Mouse (Mus musculus): ENCODE measurements around the gene Tmprss7.

Tmprss7 gene

DNA sequence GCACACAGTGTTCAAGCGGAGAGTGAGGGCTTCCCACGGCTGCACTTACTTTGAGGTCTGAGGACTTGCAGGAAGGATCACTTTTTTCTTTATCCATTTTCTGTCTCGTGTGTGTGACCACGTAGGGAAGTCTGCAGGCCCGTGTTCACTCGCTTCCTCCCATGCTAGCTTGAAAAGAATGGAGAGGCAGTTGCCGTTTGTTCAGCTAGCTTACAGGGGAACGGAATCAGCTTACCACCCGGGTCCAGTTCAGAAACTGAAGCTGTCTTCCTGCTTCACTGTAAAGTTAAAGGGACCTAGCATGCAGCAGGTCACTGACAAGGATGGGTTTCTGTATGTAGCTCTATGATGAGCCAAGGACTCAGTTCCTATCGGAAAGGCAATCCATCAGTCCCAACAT is at the start of gene Tmprss7:
Gene Tmprss7, minus strand, starts transcription at position 101 of the 400 bp plus-strand sequence.
- DNase-seq (ENCODE audit: extremely low spot score, low read depth, low spot score), result no peak

DNA sequence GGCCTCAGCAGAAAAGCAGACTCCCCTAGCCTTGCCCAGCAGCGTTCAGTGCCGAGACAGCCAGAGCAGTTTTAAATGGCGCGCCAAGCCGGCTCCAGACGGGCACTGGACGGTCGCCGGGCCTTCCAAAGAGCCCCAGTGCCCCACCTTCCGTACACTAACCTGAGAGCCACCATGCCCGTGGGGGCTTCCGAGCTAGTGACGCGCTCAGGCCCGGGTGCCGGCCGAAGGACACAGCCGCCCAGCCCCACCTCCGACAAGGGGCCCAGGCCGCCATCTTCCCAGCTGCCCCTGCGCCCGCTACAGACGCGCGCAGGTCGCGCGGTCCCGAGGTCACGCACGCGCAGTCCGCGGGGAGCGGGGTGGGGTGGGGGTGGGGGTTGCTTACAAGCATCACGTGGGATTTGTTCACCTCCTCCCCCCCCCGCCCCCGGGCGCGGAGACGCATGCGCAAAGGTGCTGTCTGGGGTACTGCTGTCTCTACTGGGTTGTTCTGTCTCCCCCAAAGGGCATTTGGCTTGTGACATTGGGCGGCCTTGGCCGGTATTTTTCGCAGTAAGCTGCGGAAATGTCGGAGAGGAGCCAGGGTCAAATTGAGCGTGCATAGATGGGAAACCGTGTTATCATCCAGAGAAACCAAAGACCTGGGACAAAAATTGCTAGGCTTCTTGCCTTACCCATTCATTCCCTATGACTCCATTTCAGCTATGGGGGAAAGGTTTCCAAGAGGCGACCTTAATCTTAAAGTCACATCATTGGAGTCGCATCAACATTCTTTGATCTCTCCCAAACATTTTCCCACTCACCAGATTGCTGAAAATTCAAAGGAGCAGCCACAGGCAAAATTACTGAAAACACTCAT is 49.4 kb upstream of the Tmprss7 start, which contains the start of gene Abhd10:
Gene Abhd10, minus strand, starts transcription at position 341 of the 862 bp plus-strand sequence.
- no peak for DNase-seq (ENCODE audit: extremely low spot score, low read depth, low spot score)

DNA sequence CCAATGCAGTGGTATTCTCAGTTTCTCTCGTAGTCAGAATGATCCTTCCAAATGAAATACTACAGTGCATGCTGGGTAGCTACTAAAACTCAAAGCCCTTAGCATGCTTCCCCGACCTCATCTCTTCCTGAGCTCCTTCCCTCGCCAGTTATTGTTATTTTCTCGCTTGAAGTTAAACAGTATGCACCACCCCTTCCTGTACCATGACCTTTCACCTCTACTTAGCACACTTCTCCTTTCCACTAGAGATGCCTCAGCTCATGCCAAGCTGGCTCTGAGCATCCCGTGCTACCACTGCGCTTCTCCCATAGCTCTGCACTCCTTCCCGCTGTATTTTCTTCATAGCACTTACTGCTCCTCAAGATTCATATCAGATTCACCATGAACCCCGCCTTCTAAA is 44.4 kb upstream of the Tmprss7 start:
- no peak for DNase-seq (ENCODE audit: extremely low spot score, low read depth, low spot score)

DNA sequence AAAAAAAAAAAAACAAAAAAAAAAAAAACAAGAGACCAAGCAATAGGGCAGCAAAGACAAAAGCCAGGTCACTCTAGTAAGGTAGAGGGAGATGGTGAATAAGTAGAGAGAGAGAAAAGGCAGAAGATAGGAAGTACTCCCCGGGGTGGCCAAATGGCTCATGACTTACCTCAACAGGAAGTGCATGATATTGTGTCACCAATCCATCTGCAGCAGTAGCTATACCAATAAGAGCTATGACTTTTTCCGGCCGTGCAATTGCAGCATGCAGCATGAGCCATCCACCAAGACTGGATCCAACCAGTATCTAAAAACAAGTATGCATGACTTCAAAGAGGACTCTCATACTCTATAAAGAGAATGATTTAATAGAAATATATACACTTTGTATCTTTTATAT is 43.3 kb upstream of the Tmprss7 start:
- DNase-seq (ENCODE audit: extremely low spot score, low read depth, low spot score), result no peak

DNA sequence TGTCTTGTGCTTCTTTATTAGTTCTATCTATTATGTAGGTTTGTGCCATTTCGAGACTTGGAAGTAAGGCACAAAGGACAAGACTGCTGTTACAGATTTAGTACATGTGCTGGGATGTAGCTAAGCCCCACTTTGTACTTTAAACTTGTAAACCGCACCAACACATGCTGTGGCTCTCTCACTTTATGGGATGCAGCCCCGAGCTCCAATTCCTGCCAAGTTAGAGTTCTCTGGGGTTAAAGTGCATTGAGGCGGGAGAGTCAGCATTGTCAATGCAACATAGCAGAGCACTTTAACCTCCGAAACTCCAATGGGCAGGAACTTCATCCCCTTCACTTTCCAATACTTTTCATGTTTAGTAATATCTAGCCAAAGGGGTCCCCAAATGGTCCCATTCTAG is 35.7 kb upstream of the Tmprss7 start:
- no peak for DNase-seq (ENCODE audit: extremely low spot score, low read depth, low spot score)

DNA sequence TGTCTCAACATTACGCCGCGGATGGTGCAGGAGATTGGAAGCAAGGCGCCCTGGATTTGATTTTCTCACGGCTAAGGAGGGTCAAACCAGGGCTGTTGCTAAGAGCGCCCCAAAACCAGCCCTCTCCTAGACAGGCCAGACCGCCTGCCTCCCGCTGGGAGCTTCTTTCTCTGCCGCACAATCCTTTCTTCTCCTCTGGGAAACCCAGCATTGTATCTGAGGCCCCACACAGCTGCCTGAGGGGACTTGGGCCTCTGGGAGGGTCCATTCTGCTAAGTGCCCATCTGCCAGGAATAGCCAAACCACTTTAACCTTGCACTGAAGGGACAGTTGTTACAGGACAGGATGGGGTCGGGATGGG is 31.3 kb upstream of the Tmprss7 start:
- DNase-seq (ENCODE audit: extremely low spot score, low read depth, low spot score), result no peak

DNA sequence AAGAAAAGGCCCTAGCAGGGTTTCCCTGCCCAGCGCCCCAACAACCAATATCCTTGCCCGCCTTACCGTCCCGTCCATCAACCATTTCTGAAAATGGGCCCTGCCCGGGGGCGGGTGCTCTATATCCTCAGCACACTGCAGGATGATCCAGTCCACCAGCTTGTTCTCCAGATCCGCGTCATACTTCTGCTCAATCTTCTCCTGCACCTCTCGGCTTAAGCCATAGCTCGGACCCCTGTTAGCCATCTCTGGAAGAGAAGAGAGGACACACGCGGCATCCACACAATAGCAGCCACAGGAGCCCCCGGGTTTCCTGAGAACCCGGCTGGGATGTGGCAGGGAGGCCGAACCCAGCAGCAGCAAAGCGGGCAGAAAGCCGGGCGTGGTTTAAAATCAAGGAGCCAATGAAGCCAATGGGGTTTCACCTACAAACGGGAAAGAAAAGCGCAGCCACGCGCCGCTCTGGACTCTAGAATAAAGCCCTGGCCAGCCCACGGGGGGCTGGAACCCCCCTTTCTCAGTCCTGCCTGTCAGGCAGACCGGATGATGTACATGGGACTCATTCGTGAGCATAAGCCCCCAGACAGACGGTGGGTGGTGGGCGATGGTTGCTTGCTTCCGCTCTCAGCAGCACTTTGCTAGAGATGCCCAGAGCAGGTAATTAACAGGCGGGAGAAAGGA is 30.7 kb upstream of the Tmprss7 start, which contains the start of gene Tagln3:
Gene Tagln3, minus strand, starts transcription at position 548 of the 681 bp plus-strand sequence.
- DNase-seq (ENCODE audit: extremely low spot score, low read depth, low spot score), result no peak

DNA sequence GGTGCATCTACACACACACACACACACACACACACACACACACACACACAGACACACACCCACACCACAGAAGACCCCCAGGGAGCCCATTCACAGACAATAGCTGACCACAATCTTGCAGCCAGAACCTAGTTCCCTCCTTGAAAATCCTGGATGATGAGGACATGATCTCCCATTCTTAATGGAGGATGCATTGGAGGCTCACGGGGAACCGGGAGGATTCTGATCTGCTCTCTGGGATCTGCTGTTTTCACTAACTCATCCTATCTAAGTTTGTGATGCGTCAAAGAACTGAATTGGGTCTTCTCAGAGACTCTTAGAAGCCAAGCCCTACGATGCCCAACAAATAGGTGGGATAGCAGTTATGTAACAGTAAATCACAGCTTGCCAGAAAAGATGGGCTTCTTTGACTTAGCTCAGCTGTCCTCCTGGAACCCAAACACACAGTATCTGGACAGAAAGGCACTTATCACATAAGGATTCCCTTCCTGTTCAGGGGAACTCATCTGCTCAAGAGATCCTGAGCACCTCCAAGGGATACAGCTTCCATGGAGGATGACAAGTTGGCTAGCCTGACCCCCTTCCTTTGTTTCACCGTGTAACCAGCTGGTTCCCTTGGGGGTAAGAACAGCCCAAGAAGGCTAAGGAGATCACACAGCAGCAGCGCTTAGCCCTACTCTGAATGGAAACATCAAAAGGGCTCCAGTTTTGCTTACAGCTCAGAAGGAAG is 29.9 kb upstream of the Tmprss7 start:
- no peak for DNase-seq (ENCODE audit: extremely low spot score, low read depth, low spot score)

DNA sequence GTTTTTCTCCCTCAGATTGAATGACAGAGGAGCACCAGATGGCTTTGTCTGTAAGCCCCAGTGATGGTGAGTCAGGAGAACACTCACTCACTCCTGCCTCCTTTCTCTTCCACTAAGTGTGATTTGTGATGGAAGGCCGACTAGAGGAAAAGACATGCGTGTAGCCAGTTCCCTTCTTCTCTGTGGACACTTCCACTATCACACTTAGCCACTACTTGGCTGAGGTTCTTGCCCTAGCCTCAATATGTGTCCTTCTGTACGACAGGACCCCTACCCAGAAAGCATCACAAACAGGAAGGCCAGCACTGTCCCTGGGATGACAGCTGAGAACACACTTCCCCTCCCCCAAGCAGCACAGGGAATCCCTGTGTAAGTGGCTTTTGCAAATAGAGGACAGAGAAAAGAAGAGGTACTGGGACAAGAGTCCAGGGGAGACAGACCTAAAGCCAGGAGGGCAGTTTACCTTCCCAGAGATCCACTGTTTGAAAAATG is 29.0 kb upstream of the Tmprss7 start:
- DNase-seq (ENCODE audit: extremely low spot score, low read depth, low spot score), result no peak

DNA sequence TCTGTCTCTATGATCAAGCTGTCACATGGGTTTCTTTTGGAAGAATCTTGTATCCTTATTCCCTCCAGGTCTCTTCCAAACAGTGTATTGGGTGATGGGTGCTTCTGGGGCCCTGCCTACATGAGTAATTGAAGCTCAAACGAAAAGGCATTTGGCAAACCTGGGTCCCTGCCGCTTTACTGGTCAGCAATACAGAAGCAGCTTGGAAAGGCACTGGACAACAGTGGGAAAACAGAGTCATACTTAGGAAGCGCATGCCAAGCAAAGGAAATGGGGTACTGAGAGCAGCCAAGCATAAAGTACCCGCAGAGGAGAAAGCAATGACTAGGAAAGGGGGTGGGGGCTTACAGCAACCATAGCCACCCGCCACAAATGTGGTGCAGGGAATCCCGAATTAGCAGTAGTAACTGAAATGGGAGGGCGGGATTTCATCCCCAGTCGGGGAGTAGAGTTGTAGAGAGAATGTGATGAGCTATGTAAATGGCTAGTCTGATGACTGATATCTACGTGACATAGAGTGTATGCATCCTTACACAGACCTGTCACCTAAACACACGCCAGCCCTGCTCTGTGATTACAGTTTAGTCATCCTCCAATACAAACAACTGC is 26.7 kb upstream of the Tmprss7 start:
- DNase-seq (ENCODE audit: extremely low spot score, low read depth, low spot score), result no peak

DNA sequence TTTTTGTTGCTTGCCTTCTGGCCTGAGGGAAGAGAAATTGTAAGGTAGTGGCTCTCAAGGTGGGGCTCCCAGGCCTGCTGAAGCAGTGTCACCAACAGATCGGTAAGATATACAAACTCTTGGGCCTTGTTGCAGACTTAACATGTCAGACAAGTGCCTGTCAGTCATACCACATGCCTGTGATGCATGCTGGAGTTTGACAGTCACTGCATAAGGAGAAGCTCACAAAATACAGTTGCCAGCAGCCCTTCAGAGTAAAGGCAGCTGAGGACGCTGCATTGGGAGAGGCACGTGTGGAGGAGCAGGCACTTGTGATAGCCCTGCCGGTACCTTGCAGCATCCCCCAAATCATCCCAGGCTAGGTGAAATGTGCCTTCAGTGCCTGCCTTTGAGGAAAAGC is 24.8 kb upstream of the Tmprss7 start:
- DNase-seq (ENCODE audit: extremely low spot score, low read depth, low spot score), result no peak

DNA sequence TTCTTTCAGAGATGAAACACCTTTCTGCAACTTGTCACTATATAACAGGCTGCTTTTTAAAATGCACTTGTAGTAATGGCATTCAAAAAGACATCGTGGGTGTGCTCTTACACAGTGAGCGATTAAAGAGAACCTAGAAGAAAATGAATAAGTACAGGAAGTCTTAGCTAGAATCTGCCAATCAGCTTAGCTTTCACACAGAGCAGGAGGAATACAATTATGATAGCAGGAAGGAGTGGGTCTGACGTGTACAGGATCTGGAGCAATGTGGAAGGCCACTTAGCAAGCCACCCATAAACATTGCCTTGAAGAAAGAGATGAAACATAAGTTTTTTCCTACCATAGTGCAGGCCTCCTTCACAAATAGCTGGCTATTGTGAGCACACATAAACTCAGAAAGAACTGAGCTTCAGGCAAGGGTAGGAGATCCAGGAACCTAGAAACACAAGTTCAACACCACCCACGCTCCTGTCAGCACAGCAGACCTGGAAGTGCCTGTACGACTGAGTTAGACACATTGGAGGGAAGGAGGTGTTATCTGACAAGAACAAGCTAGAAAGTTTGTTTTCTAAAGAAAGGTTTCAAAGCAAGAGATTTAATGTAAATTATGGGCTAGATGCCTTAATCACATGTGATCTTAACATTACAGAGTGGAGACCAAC is 21.2 kb upstream of the Tmprss7 start:
- DNase-seq (ENCODE audit: extremely low spot score, low read depth, low spot score), result no peak

DNA sequence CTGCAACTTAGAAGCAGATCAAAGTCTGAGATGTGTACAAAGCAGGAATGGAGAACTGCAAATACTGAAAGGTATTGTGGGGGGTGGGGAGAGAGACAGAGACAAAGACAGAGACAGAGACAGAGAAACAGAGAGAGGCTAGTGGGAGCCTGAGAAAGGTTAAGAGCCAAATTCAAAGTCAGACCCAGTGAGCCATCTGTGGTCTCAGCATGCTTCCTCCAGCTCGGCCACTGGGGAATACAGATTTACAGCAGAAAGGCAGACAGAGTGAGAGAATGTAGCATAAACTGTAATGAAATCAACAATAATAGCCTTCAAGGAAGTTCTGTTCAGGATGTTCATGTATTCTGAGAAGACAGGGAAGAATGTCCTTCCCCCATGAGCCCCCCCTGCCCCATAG is 20.4 kb upstream of the Tmprss7 start:
- DNase-seq (ENCODE audit: extremely low spot score, low read depth, low spot score), result no peak

DNA sequence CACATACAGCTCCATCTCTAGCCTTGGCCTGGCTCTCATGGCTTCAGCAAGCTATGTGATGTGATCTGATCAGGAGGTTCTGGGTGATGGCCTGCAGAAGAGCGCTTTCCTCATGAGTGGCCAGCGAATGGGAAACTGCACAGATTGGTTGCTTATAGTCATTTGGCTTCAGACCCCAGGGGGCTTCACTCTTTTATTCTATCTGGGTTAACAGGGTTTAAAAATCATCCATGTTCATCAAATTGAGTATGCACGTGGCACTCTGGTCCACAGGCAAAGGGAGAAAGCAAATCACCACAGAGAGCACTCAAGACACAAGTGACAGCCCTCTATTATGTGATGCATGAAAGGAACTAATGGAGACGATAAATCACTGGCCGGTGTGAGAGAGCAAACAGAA is 19.8 kb upstream of the Tmprss7 start:
- no peak for DNase-seq (ENCODE audit: extremely low spot score, low read depth, low spot score)

DNA sequence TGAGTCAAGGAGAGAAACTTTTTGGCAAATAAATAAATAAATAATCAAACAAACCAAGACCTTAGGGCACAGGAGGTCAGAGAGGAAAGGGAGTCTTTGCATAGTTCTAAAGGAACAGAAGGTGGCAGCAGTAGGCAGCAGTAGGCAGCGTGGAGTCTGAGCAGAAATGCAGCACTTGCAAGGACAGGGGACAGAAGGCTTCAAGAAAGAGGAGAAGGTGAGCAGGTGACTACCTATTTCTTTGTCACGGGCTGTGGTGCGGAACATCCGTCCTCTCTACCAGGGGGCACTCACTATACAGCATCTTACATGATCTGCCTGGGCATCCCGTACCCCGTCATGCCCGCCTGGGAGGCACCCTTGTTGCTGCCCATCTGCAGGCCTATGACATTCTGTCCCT is 17.8 kb upstream of the Tmprss7 start:
- DNase-seq (ENCODE audit: extremely low spot score, low read depth, low spot score), result no peak

DNA sequence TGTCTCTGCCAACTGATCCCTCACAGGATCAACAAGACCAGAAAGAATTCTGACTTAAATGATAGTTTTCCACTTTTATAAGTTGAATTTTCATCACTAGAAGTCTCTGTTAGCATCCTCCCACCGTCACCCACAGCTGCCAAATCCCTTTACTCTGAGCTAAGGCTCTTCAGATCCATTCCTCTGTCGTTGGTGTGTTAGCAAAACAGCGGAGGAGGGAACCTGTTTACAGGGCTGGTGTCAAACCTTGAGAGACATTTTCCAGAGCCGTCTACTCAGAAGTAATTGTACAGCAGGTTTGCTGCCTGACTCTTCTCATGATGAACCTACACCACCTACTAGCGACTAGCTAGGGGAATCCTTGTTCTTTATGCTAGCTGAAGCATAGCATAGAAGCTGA is 5.8 kb upstream of the Tmprss7 start:
- DNase-seq (ENCODE audit: extremely low spot score, low read depth, low spot score), result no peak

DNA sequence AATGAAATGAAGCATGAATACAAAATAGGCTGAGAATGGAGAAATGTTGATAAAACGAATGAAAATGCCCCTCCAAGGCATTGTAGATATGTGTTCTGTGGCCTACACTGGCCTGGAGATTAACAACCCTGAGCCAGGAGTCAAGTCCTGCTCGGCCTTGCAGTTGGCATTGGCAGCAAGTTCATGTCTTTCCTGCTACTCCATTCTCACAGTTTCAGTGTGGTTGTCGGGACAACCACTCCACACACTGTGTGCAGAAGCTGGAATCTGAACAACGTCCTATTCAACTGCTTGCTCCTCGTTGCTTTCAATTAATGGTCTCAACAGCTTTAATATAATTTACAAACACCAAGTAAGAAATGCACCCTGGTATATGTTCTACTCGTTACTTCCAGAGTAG is 4.5 kb upstream of the Tmprss7 start:
- DNase-seq (ENCODE audit: extremely low spot score, low read depth, low spot score), result no peak

DNA sequence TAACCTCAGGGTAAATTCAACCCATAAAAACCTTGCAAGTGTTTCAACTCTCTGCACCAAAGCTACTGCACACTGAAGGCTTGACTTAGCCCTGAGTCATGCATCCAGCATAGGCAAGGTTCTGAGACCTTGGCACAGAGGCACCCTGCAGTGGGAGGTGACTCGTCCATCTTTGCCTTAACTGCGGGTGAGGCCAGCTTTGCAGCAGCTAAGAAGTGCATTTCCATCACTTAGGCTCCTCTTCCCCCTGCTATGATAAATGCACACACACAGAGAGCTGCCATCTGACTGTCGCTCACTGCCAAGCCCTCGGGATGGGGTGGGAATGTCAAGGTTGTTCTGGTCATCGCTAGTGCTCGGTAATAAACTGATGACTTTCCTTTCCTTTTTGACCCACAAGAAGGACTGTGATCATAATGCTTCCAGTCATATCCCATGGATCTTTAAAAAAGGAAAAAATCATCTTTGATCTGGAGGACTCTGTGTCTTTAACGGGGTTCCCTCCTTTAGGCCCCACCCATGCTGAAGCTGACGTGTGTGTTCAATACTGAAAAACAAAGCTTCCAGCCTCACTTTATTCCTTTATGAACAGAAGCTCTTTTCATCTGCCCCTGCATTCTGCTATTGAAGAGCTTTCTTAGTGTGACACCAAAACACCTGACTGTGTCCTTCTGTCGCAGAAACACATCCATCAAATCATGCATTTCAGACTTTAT is 2.1 kb upstream of the Tmprss7 start:
- no peak for DNase-seq (ENCODE audit: extremely low spot score, low read depth, low spot score)

DNA sequence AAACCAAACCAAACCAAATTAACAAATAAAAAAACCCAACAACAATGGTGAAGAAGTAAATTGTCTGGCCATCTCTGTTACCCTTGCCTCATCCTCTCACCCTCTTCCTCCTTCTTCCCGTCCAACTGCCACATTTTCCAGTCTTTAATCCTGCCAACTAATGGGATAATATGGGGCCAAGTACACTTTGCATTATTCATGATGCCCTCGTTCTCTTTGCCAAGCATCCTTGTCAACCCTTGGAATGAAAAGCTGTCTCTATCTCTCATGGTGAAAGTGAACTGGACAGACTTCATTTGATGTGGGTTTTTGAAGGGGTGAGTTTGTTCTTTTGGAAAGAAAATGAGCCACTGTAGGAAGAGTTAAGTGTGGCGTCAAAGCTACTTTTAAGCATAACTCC is 607 bp downstream of the Tmprss7 start:
- DNase-seq (ENCODE audit: extremely low spot score, low read depth, low spot score), result no peak

DNA sequence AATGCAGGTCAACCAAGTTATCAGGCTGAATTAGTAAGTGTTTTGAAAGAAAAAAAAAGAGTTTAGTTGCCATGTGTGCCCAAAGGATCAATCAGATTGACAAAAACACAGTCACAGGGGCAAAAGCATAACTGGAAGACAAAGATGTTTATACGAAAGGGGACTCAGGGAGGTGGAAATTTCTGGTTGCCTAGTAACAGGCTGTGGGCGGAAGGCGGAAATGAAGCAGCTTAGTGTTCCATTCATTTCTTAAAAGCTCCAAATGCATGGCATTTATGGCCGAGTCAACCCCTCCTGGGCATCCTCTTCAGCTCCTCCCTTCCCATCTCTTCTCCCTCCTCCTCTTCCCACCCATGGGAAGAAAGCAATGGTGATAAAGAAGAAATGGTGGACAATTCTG is 3.3 kb downstream of the Tmprss7 start:
- no peak for DNase-seq (ENCODE audit: extremely low spot score, low read depth, low spot score)
